Mouse (Mus musculus): ENCODE measurements around the gene Xylb. TPM values are rescaled to one million over a fixed set of nuclear protein-coding genes. Genes with fewer than 3 reads are reported as not detected.

Xylb gene
- polyA plus RNA-seq (2016; fragmentation: Nextera tagmentation; extraction: Ambion mirVana): 5.0 and 5.7 TPM in 2 replicates

DNA sequence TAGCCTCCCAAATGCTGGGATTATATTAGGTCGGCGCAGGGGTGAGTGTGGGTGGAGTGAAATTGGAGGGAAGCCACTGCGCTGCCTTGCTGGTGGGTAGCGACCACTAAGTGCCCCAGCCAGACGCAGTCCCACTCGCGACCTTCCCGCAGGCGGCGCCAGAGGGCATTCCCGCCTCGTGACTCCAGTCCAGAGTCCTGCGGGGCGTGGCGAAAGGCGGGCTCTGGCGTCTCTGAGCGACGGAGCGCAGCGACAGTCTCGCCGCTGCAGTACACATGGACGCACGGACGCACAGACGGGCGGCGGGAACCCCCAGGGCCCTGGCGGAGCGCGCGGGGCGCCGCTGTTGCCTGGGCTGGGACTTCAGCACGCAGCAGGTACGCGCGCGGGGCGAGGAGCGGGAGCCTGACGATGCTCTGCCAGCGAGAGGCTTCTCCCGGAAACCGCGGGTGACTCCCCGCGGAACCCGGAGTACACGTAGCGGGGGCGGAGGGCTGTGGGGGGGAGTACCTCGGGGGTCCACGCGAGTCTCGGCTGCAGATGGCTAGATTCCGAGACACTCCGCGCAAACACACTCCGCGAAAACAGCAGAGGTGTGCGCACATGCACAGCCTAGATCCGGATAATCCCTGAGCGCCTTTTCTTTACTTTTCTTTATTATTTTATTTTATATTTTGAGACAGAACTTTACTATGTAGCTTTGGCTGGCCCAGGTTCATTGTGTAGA lies at the start of gene Xylb:
Xylb (plus strand) TSS at position 51 of the 727 bp plus-strand sequence.
- Histone ChIP-seq H3K36me3 (no peaks in the 10 kb centered on the region), H3K27ac (replicated peaks) (no peak within 1 kb of the TSS), H3K4me3 (peak within 1 kb of the TSS; percentile 63), H3K9me3 (no peaks in the 10 kb centered on the region), H3K9ac (replicated peaks) (peak within 1 kb of the TSS; percentile 65), H3K4me2 (replicated peaks) (peak within 1 kb of the TSS; percentile 89), H3K4me1 (no peaks in the 10 kb centered on the region; the same call in 1 of the 2 replicates), H3K27me3 (no peaks in the 10 kb centered on the region)
- peak; percentile 89 for ATAC-seq (ENCODE audit: low FRiP score, low read depth)
- WGBS: 3% methylated on average over 65 of the region's 65 CpGs

DNA sequence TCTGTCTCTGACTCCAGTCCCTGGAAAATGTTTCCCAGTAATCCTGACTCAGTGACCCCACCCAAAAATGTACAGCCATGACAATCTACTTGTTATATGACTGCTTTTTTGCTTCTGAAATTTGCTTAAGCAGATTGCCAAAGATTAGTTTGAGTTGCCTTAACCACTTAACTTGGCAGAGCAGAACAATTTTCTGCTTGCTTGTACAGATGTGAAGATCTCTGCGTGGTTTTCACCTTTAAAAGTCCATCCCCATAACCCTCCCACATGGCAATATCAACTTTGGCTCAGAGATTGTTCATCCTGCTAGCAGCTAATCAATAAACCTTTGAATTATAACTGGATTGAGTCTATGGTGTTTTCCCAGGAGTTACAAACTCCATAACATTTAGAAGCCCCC lies 48.1 kb upstream of the Xylb start:
- WGBS: 91% methylated on average over 1 of the region's 1 CpGs
- no peak for ATAC-seq (ENCODE audit: low FRiP score, low read depth)
- Histone ChIP-seq H3K9ac (replicated peaks) (no peak overlapping the region), H3K27me3 (no peaks in the 10 kb centered on the region), H3K4me2 (replicated peaks) (no peak overlapping the region), H3K9me3 (no peaks in the 10 kb centered on the region), H3K4me3 (no peak overlapping the region), H3K27ac (replicated peaks) (no peak overlapping the region), H3K4me1 (0 out of 2 replicates have a peak, but pooled peaks cover 2% of the 10 kb centered on the region), H3K36me3 (no peaks in the 10 kb centered on the region)

DNA sequence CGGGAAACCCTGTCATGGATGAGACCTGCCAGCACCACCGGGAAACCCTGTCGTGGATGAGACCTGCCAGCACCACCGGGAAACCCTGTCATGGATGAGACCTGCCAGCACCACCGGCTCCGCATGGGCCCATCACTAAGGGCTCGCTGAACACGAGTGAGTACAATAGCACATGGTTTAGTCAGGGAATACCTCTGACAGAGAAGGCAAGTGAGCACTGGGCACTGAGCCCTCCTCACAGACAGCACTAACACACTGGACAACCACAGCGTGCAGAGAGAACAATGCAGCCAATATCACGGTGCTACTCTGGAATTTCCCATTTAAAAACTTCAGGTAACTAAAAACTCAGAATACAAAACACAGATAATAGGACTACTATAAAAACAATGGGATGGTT lies 44.1 kb upstream of the Xylb start:
- Histone ChIP-seq H3K27me3 (no peaks in the 10 kb centered on the region), H3K27ac (replicated peaks) (no peak overlapping the region), H3K4me2 (replicated peaks) (no peak overlapping the region), H3K4me1 (no peaks in the 10 kb centered on the region), H3K4me3 (no peak overlapping the region), H3K36me3 (no peaks in the 10 kb centered on the region), H3K9me3 (no peaks in the 10 kb centered on the region), H3K9ac (replicated peaks) (no peak overlapping the region)
- no peak for ATAC-seq (ENCODE audit: low FRiP score, low read depth)
- 93% methylated on average over 10 of the region's 10 CpGs for WGBS

DNA sequence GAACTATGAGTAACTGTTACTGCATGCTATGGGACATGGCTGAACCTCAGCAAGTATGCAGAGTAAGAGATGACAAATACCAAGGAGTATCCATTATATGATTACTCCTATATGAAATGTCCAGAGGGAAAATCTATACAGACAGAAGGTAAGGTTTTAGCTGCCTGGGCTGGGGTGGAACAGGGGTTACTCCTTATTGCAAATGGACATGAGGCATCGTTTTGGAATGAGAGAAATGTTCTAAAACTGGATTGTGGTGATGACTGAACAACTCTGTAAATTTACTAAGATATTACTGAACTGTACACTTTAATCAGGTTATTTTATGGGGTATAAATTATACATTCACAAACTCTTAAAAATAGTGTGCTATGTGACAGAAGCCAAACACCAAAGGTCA lies 38.3 kb upstream of the Xylb start:
- Histone ChIP-seq H3K4me2 (replicated peaks) (no peak overlapping the region), H3K4me3 (no peak overlapping the region), H3K9me3 (no peaks in the 10 kb centered on the region), H3K27me3 (no peaks in the 10 kb centered on the region), H3K4me1 (peaks cover 20% of the 10 kb centered on the region), H3K9ac (replicated peaks) (no peak overlapping the region), H3K27ac (replicated peaks) (no peak overlapping the region), H3K36me3 (no peaks in the 10 kb centered on the region)
- WGBS: 98% methylated on average over 1 of the region's 1 CpGs
- ATAC-seq (ENCODE audit: low FRiP score, low read depth): no peak

DNA sequence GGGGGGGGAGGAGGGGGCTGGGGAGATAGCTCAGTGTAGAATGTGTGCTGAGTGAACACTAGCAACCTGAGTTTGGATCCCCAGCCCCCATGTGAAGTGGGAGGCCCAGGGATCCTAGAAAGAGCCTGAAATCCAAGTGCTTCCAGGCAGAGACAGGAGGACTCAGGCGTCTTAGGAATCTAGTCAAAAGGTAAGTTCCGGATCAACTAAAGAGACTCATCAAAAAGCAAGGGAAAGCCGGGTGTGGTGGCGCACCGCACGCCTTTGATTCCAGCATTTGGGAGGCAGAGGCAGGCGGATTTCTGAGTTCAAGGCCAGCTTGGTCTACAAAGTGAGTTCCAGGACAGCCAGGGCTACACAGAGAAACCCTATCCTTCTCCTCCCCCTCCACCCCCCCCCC lies 36.7 kb upstream of the Xylb start:
- Histone ChIP-seq H3K27me3 (no peaks in the 10 kb centered on the region), H3K27ac (replicated peaks) (no peak overlapping the region), H3K4me3 (peak overlapping the region; percentile 91; the same call in 1 of the 2 replicates), H3K9ac (replicated peaks) (no peak overlapping the region), H3K9me3 (no peaks in the 10 kb centered on the region), H3K4me2 (replicated peaks) (peak overlapping the region; percentile 98), H3K36me3 (no peaks in the 10 kb centered on the region), H3K4me1 (peaks cover 20% of the 10 kb centered on the region)
- no peak for ATAC-seq (ENCODE audit: low FRiP score, low read depth)
- 78% methylated on average over 7 of the region's 7 CpGs for WGBS

DNA sequence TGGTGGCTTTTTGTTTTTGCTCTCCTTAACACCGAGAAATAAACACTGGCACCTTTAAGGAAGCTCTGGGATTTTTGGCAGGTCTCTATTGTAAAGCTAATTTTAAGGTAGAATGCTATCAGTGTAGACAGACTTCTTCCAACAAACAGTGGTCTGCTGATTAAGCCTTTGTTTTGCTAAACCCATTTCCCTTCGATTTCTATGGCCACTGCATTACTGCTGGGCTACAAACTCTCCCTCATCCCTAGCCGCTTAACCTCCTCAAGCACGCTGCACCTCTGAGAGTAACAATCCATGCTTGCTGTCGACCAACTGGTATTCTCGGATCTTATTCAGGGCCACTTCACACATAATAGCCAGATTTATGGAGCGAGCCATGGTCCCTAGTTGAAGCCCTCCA lies 36.2 kb upstream of the Xylb start:
- WGBS: 10% methylated on average over 7 of the region's 7 CpGs
- Histone ChIP-seq H3K9ac (replicated peaks) (peak overlapping the region; percentile 87), H3K27ac (replicated peaks) (no peak overlapping the region), H3K9me3 (no peaks in the 10 kb centered on the region), H3K4me2 (replicated peaks) (peak overlapping the region; percentile 98), H3K4me3 (peak overlapping the region; percentile 91), H3K36me3 (no peaks in the 10 kb centered on the region), H3K27me3 (no peaks in the 10 kb centered on the region), H3K4me1 (peaks cover 20% of the 10 kb centered on the region)
- no peak for ATAC-seq (ENCODE audit: low FRiP score, low read depth)

DNA sequence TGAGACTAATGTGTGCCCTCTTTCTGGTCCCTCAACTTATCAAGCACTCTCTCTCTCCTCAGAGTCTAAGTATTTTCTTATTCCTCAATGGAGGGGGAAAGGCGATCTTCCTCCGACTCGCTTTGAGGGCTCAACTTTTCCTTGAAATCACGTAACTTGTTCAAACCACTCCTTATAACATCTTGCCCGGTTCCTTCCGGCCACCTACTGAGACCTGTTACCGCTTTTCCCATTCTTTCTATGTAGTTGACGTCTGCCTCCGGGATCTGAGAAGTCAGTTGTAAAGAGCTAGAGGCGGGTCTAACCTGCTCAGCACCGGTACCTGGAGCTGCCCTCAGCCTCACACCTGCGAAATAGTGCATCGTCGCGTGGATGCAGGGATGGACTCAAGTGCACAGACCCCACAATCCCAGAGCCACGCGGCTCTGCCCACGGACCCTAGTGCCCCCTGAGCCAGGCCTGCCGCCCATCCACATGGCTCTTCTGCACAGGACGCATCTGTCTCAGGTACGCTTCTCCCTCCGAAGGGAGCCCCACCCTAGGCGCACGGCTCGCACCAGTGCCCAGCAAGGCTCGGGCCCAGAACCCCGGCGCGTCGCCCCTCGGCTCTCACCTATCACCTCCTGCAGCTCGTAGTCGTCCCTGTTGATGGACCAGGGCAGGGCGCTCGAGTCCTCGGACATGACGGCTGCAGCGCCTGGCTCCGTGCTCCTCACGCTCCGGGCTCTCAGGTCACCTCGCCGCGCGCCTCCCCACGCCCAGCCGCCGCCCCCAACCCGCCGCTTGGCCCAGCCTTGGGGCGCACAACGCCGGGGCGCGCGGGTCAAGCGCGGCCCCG lies 35.6 kb upstream of the Xylb start:
- WGBS: under 1% methylated on average over 59 of the region's 59 CpGs
- no peaks in the 10 kb centered on the region for H3K9me3 ChIP-seq
- H3K4me1 ChIP-seq: peaks cover 20% of the 10 kb centered on the region
- no peaks in the 10 kb centered on the region for H3K36me3 ChIP-seq
- ATAC-seq (ENCODE audit: low FRiP score, low read depth): peak; percentile 50
- H3K9ac ChIP-seq (replicated peaks): peak overlapping the region; percentile 87
- no peaks in the 10 kb centered on the region for H3K27me3 ChIP-seq
- H3K27ac ChIP-seq (replicated peaks): peak overlapping the region; percentile 93
- H3K4me3 ChIP-seq: peak overlapping the region; percentile 91
- peak overlapping the region; percentile 98 for H3K4me2 ChIP-seq (replicated peaks)

DNA sequence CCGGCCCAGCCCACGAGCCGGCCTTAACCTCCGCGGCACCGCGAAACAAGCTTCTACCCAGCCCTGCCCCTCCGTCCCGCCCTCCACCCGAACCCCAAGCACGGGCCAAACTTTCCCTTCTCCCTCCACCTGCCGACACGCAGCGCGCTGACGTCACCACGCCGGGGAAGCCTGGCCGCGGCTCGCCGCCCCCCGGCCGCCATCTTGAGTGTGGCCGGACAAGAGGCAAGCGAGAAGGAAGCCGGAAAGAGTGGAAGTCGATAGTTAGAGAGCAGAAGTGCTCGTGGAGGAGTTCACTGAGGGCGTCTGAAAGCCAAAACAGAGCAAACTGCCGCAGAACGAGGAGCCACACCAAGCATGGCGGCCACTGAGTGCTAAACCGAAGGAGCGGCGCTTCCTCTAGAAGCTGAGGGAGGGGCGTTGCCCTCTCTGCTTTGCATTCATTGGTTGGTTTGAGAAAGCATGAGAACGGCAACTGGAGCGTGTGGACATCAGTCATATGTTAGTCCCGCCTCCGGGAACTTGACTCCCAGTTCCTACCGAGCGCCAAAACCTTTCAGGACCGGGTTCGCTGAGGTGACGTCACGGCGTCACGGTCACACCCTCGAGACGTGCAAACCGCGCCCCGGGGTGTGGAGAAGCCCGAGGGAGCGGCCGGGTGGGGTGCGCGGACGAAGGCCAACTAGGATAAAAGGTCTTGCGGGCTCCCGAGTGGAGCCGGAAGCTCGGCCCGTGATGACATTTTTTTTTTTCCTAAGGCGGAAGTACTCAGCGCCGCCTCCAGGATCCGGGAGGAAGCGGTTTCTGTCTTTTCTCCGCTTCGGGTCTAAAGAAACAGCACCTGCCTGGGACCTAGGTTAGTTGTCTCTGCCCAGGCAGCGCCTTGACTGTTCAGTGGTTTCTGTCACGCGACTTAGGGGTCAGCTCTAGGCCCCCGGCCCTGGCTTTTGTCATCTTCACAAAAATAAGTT lies 34.6 kb upstream of the Xylb start, which contains the start of gene Oxsr1:
Oxsr1 (minus strand) TSS at position 139 of the 971 bp plus-strand sequence.
- no peaks in the 10 kb centered on the region for H3K27me3 ChIP-seq
- H3K4me2 ChIP-seq (replicated peaks): peak within 1 kb of the TSS; percentile 98
- no peaks in the 10 kb centered on the region for H3K9me3 ChIP-seq
- under 1% methylated on average over 72 of the region's 76 CpGs for WGBS
- no peaks in the 10 kb centered on the region for H3K36me3 ChIP-seq
- peak within 1 kb of the TSS; percentile 91 for H3K4me3 ChIP-seq
- H3K27ac ChIP-seq (replicated peaks): peak within 1 kb of the TSS; percentile 93
- ATAC-seq (ENCODE audit: low FRiP score, low read depth): peak; percentile 97
- peaks cover 20% of the 10 kb centered on the region for H3K4me1 ChIP-seq
- peak within 1 kb of the TSS; percentile 87 for H3K9ac ChIP-seq (replicated peaks)

DNA sequence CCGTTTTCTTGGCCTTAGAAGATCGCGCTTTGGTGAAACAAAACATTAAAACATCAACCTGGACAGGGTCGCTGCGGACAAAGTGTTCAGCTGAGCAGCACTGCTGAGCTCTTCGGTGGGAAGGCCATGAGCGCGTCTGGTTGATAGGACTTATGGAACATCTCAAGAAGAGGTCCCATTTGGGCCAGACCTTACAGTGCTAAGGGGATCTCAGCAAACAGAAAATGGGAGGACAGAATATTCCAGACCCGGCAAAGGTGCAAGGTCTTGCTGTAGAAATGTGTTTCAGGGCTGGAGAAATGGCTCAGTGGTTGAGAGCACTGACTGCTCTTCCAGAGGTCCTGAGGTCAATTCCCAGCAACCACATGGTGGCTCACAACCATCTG lies 33.9 kb upstream of the Xylb start:
- peak overlapping the region; percentile 72 for H3K9ac ChIP-seq (replicated peaks)
- peaks cover 20% of the 10 kb centered on the region for H3K4me1 ChIP-seq
- H3K27ac ChIP-seq (replicated peaks): peak overlapping the region; percentile 93
- WGBS: 9% methylated on average over 9 of the region's 9 CpGs
- peak overlapping the region; percentile 91 for H3K4me3 ChIP-seq
- peak overlapping the region; percentile 74 for H3K4me2 ChIP-seq (replicated peaks)
- ATAC-seq (ENCODE audit: low FRiP score, low read depth): no peak
- no peaks in the 10 kb centered on the region for H3K9me3 ChIP-seq
- no peaks in the 10 kb centered on the region for H3K36me3 ChIP-seq
- no peaks in the 10 kb centered on the region for H3K27me3 ChIP-seq

DNA sequence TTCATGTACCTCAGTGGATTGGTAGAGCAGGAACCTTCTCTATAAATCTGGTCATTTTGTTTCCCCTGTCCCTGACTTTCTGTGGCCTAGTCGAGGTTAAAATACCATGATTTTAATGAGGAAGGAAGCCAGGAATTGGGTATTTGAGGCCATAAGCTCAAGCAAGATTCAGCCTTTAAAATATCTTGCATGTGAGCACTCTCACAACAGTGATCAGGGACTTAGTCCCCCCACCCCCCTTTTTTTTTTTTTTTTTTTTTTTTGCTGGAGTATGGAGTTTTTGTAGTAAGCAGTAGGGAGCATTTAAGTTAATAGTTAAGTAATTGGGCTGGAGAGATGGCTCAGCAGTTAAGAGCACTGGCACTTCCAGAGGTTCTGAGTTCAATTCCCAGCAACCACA lies 33.1 kb upstream of the Xylb start:
- 73% methylated on average over 1 of the region's 1 CpGs for WGBS
- ATAC-seq (ENCODE audit: low FRiP score, low read depth): no peak
- Histone ChIP-seq H3K36me3 (no peaks in the 10 kb centered on the region), H3K27me3 (no peaks in the 10 kb centered on the region), H3K4me3 (no peak overlapping the region), H3K9me3 (no peaks in the 10 kb centered on the region), H3K27ac (replicated peaks) (no peak overlapping the region), H3K9ac (replicated peaks) (no peak overlapping the region), H3K4me1 (peaks cover 20% of the 10 kb centered on the region), H3K4me2 (replicated peaks) (no peak overlapping the region)

DNA sequence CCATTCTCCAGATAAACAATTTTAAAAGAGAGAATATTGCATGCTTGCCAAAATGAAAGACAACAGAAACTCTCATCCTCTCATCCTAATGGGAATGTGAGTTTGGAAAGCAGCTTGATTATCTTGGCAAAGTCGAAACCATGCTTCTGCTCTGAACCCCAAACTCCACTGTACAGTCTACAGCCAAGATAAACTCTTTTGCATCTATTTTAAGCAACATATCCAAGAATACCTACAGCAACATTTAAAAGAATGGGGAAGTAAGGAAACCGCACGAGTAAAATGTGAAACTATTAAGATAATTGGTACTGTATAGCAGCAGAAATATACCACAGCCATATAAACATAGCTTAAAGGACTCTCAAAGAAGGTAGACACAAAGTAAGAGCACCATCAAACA lies 28.7 kb upstream of the Xylb start:
- no peaks in the 10 kb centered on the region for H3K9me3 ChIP-seq
- ATAC-seq (ENCODE audit: low FRiP score, low read depth): no peak
- H3K4me3 ChIP-seq: no peak overlapping the region
- H3K4me2 ChIP-seq (replicated peaks): no peak overlapping the region
- H3K27ac ChIP-seq (replicated peaks): no peak overlapping the region
- no peaks in the 10 kb centered on the region for H3K27me3 ChIP-seq
- no peaks in the 10 kb centered on the region for H3K36me3 ChIP-seq
- WGBS: 85% methylated on average over 3 of the region's 3 CpGs
- H3K4me1 ChIP-seq: no peaks in the 10 kb centered on the region
- H3K9ac ChIP-seq (replicated peaks): no peak overlapping the region
